Mouse (Mus musculus) effector memory CD4-positive, alpha-beta T cell, adult 5 months (primary cell): ENCODE results near the gene Tbl1xr1. TPM values are rescaled to one million over a fixed set of nuclear protein-coding genes. Genes with fewer than 3 reads are reported as not detected.

ENCODE experiments used
- polyA plus RNA-seq: library from polyadenylated mRNA; unstranded; fragments of 100-300 nt; shearing (Covaris generic); gene quantifications from one replicate; pipeline ENCODE4 v1.2.1, GENCODE M21; 2017

Gene Tbl1xr1
- polyA plus RNA-seq = 92.3 TPM

GRCm38 (mm10) chr3:22076561-22076935 is at the start of gene Tbl1xr1:
TSS of gene Tbl1xr1 (plus strand) at chr3:22076652.

